Mouse (Mus musculus) fat pad, adult 2 months (tissue): ENCODE results near the gene Foxs1.

Experiments used
- DNase-seq: peaks from one replicate; pipeline ENCODE4 v3.0.0-alpha.2; 2011; ENCODE audit warnings: low read depth, low spot score; ENCODE audit errors: extremely low read depth

The Foxs1 gene

DNA sequence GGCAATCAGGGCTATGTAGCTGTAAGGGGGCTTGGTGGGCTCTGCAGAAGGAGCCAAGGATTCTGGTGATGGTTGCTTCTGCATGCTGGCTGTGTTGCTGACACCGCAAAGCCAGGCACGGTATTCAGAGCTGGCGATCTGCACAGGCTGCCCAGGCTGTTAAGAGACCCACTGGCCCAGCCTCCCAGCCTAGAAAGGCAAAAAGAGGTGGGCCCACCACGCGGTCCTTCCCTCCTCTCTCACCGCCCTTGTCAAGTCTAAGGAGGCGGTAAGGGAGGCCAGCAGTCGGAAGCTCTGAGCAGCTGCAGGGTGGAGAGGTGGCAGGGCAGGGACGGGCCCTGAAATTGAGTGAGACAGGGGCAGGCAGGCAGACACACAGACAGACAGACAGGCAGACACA, at the start of gene Foxs1:
Gene Foxs1 (minus strand): TSS at position 161 of the 400 bp plus-strand sequence.
- DNase-seq = no peak

DNA sequence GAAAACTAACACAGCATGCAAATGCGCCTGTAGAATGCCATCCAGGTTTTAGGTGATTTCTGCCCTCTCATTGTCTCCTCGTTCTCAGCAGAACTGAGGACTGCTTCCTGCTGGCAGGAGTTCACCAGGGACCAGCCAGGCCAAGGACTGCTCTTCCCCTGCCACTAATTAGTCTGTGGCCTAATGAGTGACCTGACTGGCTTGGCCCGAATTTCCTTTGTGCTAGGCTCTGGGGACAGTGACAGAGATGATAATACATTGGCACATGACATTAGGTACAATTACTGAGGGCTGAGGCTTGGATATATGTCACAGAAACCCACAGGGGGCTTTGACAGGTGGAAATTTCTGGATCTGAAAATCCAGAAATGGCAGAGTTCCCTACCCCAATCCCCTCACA, 44.0 kb upstream of the Foxs1 start:
- no peak for DNase-seq

DNA sequence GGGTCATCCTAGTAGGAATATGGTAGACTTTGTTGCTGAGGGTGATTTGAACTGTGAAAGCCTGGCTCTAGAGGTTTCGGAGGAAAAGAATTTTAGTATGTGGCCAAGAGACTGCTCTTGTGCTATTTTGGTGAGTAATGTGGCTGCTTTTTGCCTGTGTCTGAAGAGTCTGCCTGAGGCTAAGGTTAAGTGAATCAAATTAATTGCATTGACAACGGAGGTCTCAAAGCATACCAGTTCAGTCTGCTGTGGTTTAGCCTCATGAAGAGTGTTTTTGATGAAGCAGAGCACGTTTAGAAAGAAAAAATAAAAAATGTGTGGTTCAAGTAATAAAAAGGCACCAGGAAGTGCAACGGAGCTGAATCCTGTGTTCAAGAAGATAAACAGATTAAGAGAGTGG, 32.5 kb upstream of the Foxs1 start:
- no peak for DNase-seq

DNA sequence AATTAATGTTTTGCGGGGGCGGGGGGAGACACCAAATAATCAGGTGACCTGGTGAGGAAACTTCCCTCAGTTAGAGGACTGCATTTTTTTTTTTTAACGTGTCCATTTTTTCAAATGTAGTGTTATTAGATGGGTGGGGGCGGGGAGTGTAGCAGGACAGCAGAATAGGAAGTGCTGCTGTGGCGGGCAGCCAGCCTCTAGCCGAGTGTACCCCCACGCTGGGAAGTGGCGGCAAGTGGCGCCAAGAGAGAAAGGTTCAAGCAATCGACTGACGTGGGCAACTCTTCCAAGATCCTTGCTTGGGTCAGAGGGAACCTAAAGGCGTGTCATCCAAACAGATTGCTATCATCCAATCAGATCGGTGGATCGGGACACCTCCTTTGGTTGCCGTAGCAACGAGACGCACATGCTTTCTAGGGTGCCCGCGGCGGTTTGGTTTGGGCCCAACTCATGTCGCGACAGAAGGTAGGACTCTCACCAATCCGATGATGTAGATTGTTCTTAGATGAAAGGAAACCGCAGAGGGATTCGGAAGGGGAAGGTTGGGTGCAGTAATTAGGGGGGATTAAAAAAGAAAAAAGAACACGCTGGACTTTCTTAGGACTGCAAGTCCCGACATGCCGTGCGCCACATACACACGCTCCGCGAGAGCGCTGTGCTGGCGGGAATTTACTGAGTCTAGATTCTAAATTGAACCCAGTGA, 29.2 kb upstream of the Foxs1 start, which contains the start of gene Ttll9:
Gene Ttll9 (plus strand): TSS at position 395 of the 703 bp plus-strand sequence.
- DNase-seq = no peak

DNA sequence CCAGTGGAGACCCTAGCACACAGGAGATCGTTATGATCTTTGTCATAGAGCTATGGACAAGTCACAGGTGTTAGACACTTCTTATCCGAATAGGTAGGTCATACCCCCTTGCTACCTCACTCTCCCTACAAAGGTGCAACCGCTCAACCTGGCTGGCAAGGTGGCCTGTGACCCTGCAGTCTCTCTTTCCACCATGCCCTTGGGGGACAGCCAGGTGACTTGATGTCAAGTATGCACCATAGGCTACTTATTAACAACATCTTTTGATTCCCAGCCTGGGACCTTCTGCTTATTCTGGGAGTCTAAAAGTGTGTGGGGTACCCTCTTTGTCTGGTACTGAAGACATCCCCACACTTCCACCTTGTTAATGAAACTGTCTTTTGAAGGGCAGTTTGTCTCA, 25.1 kb upstream of the Foxs1 start:
- no peak for DNase-seq

DNA sequence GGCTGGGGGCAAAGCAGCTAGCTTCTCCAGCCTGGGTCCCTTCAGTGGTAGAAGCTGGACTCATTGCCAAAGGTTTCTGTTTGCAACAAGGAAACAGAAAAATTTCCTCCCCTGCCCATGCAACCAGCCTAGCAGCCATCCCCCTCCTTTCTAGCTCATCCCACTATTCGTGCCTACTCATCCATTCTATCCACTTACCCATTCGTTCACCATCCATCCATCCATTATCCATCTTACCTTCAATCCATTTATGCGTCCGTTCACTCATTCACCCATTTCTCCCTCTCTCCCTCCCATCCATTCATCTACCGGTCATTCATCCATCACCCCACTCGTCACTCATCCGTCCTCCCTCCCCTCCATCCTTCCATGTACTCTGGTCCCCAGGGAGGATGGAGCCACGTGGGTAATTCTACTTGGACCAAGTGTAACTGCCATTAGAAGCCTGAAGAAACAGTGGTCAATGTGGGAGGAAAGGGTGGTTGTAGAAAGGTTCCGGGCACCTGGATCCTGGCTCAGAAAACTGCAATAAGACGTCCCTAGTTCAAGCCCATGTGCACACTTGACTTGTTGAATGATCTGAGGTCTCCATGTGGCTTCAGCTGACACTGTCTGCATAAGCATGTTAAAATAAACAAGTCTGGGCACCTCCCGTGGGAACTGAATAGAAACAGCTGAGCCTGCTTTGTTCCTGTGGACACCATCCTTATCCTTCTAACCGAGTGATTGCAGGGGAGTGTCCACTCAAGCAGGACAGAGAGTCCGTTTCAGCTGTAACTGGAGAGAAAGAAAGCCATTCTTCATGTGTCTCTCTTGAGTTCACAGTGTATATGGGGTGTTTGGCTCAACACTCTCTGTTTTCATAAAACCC, 19.1 kb upstream of the Foxs1 start:
- no peak for DNase-seq

DNA sequence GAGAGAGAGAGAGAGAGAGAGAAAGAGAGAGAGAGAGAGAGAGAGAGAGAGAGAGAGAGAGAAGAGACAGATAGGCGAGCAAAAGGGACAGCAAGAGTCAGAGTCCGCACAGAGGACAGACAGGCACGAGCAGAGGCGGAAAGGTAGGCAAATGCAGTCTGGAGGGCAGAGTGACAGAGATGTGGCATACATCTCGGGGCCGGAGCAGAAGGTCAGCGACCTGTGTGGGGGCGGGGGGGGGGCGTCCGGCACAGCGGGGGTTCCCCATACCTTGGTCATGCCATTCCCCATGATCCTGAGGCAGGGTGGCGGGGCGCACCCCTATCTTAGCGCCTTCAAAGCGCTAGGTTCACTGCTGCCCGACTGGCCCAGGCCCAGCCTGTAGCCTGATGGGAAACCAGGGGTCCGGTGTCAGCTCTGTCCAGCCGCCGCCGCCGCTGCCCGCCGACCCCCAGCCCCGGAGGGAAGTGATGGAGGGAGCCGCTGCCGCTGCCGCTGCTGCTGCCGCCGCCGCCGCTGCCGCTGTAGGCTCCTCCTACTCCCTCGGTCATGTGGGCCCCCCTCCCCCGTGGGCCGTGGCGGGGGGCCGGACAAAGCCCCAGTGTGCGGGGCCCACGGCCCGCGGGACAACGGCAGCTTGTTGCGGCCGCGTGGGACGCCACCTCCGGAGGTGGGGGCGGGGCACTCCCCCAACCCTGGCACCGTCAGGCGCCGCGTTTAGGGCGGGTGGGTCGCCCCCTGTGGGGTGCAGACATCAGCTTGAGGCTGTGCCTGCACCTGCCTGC, 18.2 kb upstream of the Foxs1 start, which contains the start of gene Dusp15:
Gene Dusp15 (minus strand): TSS at position 634 of the 785 bp plus-strand sequence.
- no peak for DNase-seq

DNA sequence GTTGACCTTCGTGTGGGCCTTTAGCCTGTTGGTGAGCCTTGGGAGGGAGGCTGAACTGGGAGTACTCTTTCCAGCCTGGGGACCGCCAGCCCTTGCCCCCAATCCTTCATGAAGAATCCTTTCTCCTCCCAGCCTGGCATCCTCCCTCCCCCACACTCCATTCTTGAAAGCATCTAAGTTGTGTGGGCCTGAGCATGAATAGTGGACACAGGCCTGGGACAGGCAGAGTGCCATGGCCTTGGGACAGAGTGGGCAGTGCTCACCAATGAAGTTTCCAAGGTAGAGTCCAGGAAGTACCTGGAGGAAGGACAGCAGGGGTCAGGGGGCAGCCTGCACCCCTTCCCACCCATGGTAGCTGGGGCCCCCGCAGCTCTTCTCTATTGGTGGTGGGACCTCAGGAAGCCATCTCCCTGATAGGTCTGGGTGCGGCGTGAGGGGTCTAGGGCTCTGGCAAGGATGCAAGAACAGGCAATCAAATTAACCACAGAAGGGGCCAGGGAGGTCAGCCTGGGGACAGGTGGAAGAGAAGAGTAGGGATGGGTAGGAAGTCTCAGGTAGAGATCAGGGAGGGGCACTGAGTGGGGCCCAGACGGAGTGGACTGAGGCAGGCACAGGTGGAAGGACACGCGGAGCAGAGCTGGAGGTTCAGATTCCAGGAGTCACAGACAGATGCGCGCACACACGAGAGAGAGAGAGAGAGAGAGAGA, 17.5 kb upstream of the Foxs1 start:
- no peak for DNase-seq

DNA sequence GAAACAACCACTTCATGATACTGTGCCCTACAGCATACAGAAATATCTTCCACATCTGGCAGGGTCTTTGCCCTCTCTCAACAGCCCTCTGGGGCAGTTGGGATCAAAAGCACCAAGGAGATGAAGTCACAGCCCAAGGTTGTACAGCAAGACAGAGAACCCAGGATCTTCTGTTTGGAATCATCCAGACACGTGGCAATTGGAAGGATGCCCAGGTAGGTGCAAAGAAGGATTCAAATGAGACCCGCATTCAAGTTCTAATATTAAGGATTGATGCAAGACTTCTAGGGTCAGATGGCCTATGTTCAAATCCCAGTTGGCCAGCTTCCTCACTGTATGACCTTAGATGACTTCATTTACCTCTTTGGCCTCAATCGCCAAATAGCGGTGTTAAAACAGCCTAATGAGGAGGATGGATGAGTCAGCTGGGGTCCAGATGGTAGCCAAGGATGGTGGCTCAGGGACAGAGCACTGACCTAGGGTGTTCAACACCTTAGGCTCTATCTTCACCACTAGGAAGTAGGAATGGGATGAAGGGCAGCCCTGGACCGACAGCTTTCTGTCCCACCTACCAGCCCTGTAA, 15.5 kb upstream of the Foxs1 start:
- DNase-seq = no peak

DNA sequence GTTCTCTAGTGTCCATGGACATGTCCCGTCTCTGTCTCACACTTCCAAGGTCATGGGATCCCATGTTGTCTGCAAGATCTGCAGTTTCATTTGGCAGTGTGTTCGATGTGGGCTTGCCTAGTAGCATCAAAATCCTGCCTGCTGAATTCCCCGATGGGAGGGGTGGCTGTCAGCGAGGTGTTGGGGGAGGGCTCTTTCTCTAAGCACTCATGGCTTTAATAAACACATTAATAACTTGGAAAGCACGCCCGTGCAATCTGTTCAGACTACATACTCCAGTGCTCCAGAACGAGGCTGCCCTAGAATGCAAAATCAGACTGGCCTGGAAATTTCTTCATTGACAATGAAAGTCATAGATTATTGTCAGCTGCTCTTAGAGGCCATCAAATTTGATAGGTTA, 14.1 kb upstream of the Foxs1 start:
- no peak for DNase-seq

DNA sequence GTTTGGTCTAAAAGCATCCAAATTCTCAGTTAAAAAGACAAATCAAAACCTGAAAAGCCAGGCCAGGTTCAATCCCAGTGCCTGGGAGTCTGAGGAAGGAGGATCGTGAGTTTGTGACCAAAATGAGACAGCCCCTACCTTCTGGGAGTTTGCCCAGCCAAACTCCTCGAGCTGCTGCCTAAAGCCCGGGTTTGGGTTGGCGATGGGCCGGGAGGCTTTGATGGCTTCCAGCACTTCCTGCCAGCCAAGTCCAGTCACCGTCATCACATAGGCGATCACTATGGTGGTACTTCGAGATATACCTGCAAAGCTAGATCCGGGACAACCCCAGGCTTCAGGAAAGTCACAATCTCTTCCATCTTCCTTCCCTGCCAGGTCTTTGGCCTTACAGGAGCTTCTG, 11.0 kb upstream of the Foxs1 start:
- no peak for DNase-seq

DNA sequence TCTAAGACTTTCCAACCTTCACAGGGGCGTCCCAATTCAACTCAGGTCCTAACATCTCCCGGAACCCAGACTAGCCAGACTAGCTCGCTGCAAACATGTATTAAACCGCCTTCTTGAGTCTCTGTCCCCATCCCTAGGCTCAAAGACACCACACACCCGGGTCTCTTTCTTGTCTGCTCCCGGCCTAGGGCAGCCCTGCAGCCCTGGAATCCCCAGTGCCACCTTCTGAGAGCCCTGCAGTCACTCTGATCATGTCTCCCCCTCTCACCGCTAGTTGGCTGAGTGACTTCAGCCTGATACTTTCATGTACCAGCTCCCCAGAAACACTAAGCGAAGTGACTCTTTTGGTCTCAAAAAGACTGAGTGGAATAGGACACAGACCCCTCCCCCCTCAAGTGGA, 10.6 kb upstream of the Foxs1 start:
- no peak for DNase-seq

DNA sequence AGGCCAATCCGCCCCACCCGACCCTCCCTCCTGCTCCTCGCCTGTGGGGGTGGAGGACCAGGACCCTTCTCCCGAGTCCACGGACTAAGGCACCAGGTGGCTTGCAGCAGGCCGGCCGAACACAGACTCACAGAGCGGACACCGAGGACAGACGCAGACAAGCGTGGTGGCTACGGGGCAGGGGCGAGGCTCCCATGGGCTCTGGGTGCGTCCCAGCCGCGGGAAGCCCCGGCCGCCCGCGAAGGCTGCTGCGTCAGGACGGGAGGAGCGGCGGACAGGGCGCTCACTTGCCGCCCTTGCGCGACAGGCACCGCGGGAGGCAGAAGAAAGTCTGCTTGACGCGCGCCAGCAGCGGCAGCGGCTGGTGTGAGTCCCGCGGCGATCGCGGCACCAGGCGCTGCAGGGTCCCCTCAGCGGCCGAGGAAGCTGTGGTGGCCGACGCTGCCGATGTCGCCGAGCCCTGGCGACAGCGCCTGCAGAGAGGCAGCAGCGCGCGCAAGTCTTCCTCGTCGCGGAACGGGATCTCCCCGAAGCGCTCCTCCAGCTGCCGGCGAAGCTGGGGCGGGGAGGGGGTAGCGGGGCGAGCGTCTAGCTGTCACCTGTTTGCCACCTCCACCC, 10.0 kb upstream of the Foxs1 start:
- no peak for DNase-seq

DNA sequence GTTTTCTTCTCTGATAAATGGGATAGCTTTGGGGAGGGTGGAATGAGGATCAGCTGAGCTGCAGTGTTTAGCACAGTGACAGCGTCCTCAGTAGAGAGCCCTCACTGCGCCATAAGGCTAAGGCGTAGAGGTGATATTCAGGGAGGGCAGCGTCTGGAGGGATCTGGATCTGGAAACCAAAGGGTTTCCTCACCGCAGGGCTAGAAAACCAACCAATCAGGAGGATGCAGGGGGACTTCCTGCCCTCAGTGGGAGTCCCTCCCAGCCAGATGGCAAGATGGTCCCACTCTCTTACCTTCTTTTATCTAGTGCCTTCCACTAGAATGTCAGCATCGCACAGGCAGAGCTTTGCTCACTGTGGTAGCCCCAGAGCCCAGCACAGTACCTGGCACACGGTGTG, 8.8 kb upstream of the Foxs1 start:
- DNase-seq = no peak

DNA sequence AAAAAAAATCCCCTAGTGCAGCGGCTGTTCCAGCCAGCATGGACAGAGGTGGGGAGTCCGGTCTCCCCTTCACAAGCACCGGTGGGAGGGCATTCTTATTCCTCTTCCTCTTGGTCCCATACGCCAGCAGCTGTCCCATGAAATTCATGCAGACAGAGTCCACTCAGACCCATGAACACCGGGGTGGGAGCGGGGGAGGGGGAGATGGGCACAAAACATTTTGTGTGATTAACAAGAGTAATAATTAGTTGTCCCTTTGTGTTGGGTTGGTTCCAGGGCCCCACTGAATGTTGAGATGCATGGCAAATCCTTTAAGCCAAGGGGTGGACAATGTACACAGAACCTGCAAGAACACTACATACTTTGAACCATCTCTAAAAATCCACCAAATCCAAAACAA, 8.1 kb upstream of the Foxs1 start:
- DNase-seq = no peak

DNA sequence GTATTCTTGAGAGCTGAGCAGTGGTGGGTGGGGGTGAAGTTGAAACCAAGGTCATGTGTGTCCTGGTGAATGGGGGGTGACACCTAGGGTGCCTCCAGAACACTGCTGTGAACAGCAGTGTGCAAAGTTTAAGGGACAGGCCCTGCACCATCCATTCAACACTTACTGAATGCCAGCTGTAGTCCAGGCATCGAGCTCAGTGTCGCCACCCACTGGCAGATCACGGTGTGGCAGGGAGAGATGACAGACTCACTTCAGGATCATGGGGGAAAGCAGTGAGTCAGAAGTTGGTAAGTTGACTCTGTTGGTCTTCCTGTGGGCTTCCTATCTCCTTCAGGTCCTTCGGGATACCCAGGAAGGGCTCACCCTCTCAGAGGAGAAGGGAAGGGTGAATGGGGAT, 6.8 kb upstream of the Foxs1 start:
- no peak for DNase-seq

DNA sequence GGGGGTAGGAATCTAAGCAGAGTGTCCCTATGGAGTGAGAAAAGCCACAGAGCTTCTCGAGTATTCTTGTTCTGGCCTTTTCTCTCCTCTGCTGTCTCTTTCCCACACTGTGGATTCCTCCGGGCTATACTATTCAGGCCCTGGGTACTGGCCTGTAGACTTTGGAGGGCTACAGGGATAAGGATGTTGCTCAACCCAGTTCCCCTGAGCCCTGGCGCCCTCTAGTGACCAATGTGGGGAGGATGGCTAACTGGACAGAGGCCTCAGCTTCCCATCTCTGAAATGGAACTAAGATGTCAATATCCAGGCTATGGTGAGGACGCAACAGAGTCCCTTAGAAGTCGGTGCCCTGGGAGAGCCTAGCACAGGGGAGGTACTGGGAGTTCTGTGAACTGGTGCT, 606 bp upstream of the Foxs1 start:
- no peak for DNase-seq

DNA sequence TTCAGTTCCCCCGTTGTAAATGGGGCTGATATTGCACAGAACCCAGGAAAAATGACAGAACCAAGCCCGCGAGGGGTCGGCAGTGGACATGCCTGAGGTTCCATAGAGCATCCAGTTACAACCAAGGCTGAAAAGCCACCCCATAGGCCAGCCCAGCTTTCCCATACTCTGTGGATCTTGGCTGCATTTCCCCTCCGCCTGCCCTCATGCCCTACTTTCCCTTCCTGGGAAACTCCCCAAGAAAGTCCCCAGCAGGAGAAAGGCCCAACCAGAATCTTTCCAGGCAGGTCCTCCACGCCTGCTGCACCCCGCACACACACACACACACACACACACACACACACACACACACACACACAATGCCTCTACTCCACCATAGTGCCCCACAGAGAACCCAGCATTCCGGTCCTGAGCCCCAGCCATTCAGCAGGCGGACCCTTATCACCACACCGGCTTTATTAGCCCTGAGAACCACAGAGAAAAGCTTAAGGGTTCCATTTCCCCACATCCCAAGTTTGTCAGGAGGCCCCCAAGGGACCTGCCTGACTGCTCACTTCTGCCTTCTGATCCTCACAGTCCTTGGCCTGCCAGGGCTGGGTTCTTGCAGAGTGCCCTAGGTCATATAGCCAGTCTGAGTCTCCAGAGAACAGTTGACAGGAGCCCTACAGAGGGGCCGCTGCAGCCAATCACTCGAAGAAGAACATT, 1.4 kb downstream of the Foxs1 start:
- no peak for DNase-seq

DNA sequence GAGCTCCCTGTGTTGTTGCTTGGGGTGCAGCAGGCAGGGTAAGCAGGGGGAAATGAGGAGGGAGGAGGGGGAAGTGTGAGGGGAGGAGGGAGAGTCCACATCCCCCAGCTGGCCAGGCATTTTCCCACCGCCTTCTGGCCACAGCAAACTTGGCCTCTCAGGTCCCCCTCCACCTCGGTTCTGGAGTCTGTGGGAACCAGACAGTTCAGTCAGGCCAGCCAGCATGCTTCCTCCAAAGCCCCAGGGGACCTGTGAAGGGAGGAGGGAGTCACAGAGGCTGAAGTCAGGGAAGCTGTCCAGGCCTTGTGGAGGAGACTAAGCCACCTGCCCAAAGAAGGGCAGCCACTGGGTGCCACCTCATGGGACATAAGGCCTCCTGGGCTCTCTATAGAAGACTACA, 2.7 kb downstream of the Foxs1 start:
- DNase-seq = no peak

DNA sequence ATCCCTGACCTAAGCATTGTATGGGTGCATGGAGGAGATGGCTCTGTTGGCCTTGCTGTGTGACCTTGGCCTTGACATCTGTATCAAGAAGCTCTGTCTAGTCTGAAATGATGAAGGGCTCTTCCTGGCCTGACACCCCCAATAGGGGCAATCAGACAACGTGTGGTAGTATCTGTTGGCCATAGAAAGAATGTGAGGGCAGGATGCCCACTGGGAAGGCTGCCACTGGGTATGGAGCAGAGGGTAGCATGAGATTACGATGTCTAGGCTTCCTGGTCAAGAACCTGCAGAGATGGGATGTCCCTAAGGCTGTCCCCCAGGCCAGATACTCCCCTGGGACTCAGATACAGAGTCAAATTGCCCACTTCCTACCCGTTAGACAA, 4.0 kb downstream of the Foxs1 start:
- no peak for DNase-seq
